Mouse (Mus musculus): ENCODE results near the gene Aldh5a1.

The Aldh5a1 gene

GRCm38 (mm10) chr13:24866430-24867402 is 70.7 kb downstream of the Aldh5a1 start:
- DNase-seq (ENCODE audit: low read depth) = no peak

- no peak for DNase-seq (ENCODE audit: low read depth)
Measured at GRCm38 (mm10) chr13:24862520-24862919, 74.9 kb downstream of the Aldh5a1 start.

- DNase-seq (ENCODE audit: low read depth) = no peak
Measured at GRCm38 (mm10) chr13:24862021-24862420, 75.4 kb downstream of the Aldh5a1 start.

GRCm38 (mm10) chr13:24861084-24861483 is 76.4 kb downstream of the Aldh5a1 start:
- DNase-seq (ENCODE audit: low read depth) = no peak

- no peak for DNase-seq (ENCODE audit: low read depth)
Measured at GRCm38 (mm10) chr13:24859115-24859514, 78.3 kb downstream of the Aldh5a1 start.

Data from fibroblast of lung, adult 2 months (primary cell).